Mouse (Mus musculus): ENCODE data around the gene Zdhhc5. TPM values are rescaled to one million over a fixed set of nuclear protein-coding genes. Genes with fewer than 3 reads are reported as not detected.

The Zdhhc5 gene
- polyA plus RNA-seq, 1 experiment from 2014 or later: 34.3 TPM

- H3K9me3 ChIP-seq (replicated peaks): no peaks in the 10 kb centered on the region
- no peak overlapping the region for H3K4me3 ChIP-seq
- DNase-seq (ENCODE audit: low spot score): no peak
- H3K36me3 ChIP-seq: peaks cover 47% of the 10 kb centered on the region
- H3K27ac ChIP-seq: no peak overlapping the region
- H3K4me1 ChIP-seq: peaks cover 23% of the 10 kb centered on the region
- 90% methylated on average over 2 of the region's 2 CpGs for WGBS
- H3K27me3 ChIP-seq (ENCODE audit: low read depth, poor library complexity, severe bottlenecking): no peaks in the 10 kb centered on the region
Observed at GRCm38 (mm10) chr2:84711898-84712297, 3.1 kb downstream of the Zdhhc5 start.

GRCm38 (mm10) chr2:84707523-84707922, 7.5 kb downstream of the Zdhhc5 start:
- no peak overlapping the region for H3K4me3 ChIP-seq
- H3K36me3 ChIP-seq: peaks cover 90% of the 10 kb centered on the region
- no peak overlapping the region for H3K27ac ChIP-seq
- no peak for DNase-seq (ENCODE audit: low spot score)
- peaks cover 6% of the 10 kb centered on the region for H3K4me1 ChIP-seq
- H3K27me3 ChIP-seq (ENCODE audit: low read depth, poor library complexity, severe bottlenecking): no peaks in the 10 kb centered on the region
- no peaks in the 10 kb centered on the region for H3K9me3 ChIP-seq (replicated peaks)
- 56% methylated on average over 1 of the region's 1 CpGs for WGBS

DNA sequence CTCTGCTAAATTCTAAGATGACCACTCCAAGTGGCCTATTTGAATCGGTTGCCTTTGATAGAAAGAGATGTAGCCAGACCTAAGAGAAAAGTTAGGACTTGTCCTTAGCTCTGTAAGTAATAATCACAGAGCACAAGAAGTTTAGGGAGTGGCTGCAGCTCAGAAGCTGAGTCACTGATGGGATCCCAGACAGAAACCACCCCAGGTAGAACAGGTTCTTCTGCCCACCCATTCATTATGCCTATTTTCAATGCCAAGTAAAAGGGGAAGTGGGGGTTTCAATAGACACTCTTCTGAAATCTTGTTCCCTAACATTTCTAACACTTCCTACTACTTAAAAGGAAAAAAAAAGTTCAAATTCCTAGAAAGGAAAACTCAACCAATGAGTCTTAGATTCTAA, 9.7 kb downstream of the Zdhhc5 start:
- Histone ChIP-seq H3K4me1 (peaks cover 6% of the 10 kb centered on the region), H3K36me3 (peaks cover 97% of the 10 kb centered on the region), H3K27me3 (ENCODE audit: low read depth, poor library complexity, severe bottlenecking) (no peaks in the 10 kb centered on the region), H3K27ac (no peak overlapping the region), H3K4me3 (no peak overlapping the region), H3K9me3 (replicated peaks) (no peaks in the 10 kb centered on the region)
- no peak for DNase-seq (ENCODE audit: low spot score)
- WGBS: 83% methylated on average over 1 of the region's 1 CpGs

DNA sequence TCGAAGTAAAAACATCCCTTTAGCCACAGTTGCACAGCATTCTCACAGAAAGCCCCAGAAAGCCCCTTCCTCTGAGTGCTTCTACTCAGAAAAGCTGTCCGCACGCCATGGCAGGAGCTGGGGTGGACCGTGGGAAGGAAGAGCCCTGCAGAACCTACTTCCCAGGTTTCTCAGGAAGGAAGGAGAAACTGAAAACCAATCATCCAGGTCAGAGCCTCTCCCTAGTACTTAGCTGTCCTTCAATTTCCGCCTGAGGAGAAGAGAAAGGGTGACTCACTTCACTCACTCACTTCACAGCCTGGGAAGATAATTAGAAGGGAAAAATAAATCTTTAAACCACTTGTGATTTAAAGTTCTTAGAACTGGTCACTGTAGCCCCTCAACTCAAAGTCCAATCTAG, 10.7 kb downstream of the Zdhhc5 start:
- Histone ChIP-seq H3K27me3 (ENCODE audit: low read depth, poor library complexity, severe bottlenecking) (no peaks in the 10 kb centered on the region), H3K4me3 (no peak overlapping the region), H3K36me3 (peaks cover 97% of the 10 kb centered on the region), H3K9me3 (replicated peaks) (no peaks in the 10 kb centered on the region), H3K27ac (no peak overlapping the region), H3K4me1 (peaks cover 6% of the 10 kb centered on the region)
- 92% methylated on average over 5 of the region's 5 CpGs for WGBS
- no peak for DNase-seq (ENCODE audit: low spot score)

DNA sequence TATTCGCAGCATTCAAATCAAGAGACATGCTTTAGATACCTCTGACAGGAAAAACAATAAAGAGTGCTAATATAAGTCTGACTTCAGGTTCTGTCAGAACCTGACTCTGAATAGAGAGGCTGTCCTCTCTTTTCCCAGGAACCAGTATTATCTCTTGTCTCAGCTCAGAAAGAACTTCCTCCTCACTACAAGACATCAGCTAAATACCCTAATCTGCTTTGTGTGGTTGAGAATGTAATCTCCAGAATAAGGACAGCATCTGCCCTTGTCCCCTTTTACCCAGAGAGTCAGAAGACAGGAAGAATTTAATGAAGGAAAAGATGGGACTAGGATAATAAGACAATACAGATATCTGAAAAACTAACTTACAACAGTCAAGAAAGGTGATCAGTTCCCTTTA, 11.5 kb downstream of the Zdhhc5 start:
- DNase-seq (ENCODE audit: low spot score): no peak
- Histone ChIP-seq H3K4me3 (no peak overlapping the region), H3K36me3 (peaks cover 97% of the 10 kb centered on the region), H3K4me1 (peaks cover 6% of the 10 kb centered on the region), H3K27ac (no peak overlapping the region), H3K27me3 (ENCODE audit: low read depth, poor library complexity, severe bottlenecking) (no peaks in the 10 kb centered on the region), H3K9me3 (replicated peaks) (no peaks in the 10 kb centered on the region)
- 94% methylated on average over 1 of the region's 1 CpGs for whole genome bisulfite sequencing

GRCm38 (mm10) chr2:84695007-84695695, 19.8 kb downstream of the Zdhhc5 start:
- H3K9me3 ChIP-seq (replicated peaks): no peaks in the 10 kb centered on the region
- no peak overlapping the region for H3K4me3 ChIP-seq
- H3K36me3 ChIP-seq: peaks cover 96% of the 10 kb centered on the region
- 92% methylated on average over 5 of the region's 5 CpGs for WGBS
- H3K27me3 ChIP-seq (ENCODE audit: low read depth, poor library complexity, severe bottlenecking): no peaks in the 10 kb centered on the region
- DNase-seq (ENCODE audit: low spot score): no peak
- no peak overlapping the region for H3K27ac ChIP-seq
- no peaks in the 10 kb centered on the region for H3K4me1 ChIP-seq

DNA sequence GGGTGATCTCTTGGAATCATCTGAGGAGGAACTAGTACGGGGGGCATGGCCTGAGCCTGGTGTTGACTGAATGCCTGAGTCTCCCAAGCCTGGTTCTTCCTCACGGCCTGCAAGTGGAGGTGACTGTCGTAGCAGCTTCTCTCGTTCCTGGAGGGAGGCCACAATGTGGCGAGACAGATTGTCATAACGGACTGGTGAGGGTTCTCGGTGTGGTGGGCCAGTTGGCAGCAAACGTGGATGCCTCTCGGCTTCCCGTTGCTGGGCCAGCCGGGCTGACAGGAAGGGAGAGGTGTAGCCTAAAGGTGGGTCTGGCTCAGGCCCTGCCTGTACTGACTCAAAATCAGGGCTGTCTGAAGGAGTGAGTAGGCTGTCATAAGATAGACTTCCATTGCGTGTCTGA, 24.9 kb downstream of the Zdhhc5 start:
- WGBS: 93% methylated on average over 12 of the region's 12 CpGs
- no peaks in the 10 kb centered on the region for H3K27me3 ChIP-seq (ENCODE audit: low read depth, poor library complexity, severe bottlenecking)
- H3K9me3 ChIP-seq (replicated peaks): no peaks in the 10 kb centered on the region
- no peak overlapping the region for H3K27ac ChIP-seq
- H3K4me3 ChIP-seq: no peak overlapping the region
- no peak for DNase-seq (ENCODE audit: low spot score)
- H3K4me1 ChIP-seq: no peaks in the 10 kb centered on the region
- peaks cover 98% of the 10 kb centered on the region for H3K36me3 ChIP-seq

- no peaks in the 10 kb centered on the region for H3K27me3 ChIP-seq (ENCODE audit: low read depth, poor library complexity, severe bottlenecking)
- 76% methylated on average over 2 of the region's 2 CpGs for WGBS
Observed at GRCm38 (mm10) chr2:84688080-84688844, 26.7 kb downstream of the Zdhhc5 start.

GRCm38 (mm10) chr2:84682605-84683183, 32.3 kb downstream of the Zdhhc5 start:
- Histone ChIP-seq H3K4me1 (peaks cover 9% of the 10 kb centered on the region), H3K36me3 (peaks cover 62% of the 10 kb centered on the region), H3K9me3 (replicated peaks) (no peaks in the 10 kb centered on the region), H3K4me3 (no peak overlapping the region), H3K27me3 (ENCODE audit: low read depth, poor library complexity, severe bottlenecking) (no peaks in the 10 kb centered on the region), H3K27ac (no peak overlapping the region)
- no peak for DNase-seq (ENCODE audit: low spot score)
- WGBS: 83% methylated on average over 6 of the region's 6 CpGs

More at GRCm38 (mm10) chr2:84688080-84688844, 26.7 kb downstream of the Zdhhc5 start:
- no peak overlapping the region for H3K4me3 ChIP-seq
- no peak overlapping the region for H3K27ac ChIP-seq
- DNase-seq (ENCODE audit: low spot score): no peak
- peaks cover 90% of the 10 kb centered on the region for H3K36me3 ChIP-seq
- H3K9me3 ChIP-seq (replicated peaks): no peaks in the 10 kb centered on the region
- no peaks in the 10 kb centered on the region for H3K4me1 ChIP-seq

- Histone ChIP-seq H3K4me3 (peak within 1 kb of the TSS; percentile 89), H3K9me3 (replicated peaks) (no peaks in the 10 kb centered on the region), H3K36me3 (peaks cover 50% of the 10 kb centered on the region), H3K27me3 (ENCODE audit: low read depth, poor library complexity, severe bottlenecking) (no peaks in the 10 kb centered on the region), H3K27ac (peak within 1 kb of the TSS; percentile 85), H3K4me1 (peaks cover 16% of the 10 kb centered on the region)
- DNase-seq (ENCODE audit: low spot score): no peak
- WGBS: 21% methylated on average over 8 of the region's 8 CpGs
Observed at GRCm38 (mm10) chr2:84679016-84679415, 36.0 kb downstream of the Zdhhc5 start, which contains the start of gene Tmx2. Tmx2 (minus strand) TSS chr2:84679140.

GRCm38 (mm10) chr2:84677968-84678880, 36.8 kb downstream of the Zdhhc5 start, which contains the start of the genes Gm28635 and Med19:
Gm28635 (minus strand) TSS chr2:84678041.
Med19 (plus strand) TSS chr2:84678402.
- Histone ChIP-seq H3K9me3 (replicated peaks) (no peaks in the 10 kb centered on the region), H3K4me1 (peaks cover 16% of the 10 kb centered on the region), H3K27me3 (ENCODE audit: low read depth, poor library complexity, severe bottlenecking) (no peaks in the 10 kb centered on the region), H3K27ac (peak within 1 kb of the TSS; percentile 85), H3K4me3 (peak within 1 kb of the TSS; percentile 89), H3K36me3 (peaks cover 57% of the 10 kb centered on the region)
- DNase-seq (ENCODE audit: low spot score): peak; percentile 88
- under 1% methylated on average over 44 of the region's 44 CpGs for WGBS

- DNase-seq (ENCODE audit: low spot score): no peak
- peak overlapping the region; percentile 58 for H3K27ac ChIP-seq
- H3K27me3 ChIP-seq (ENCODE audit: low read depth, poor library complexity, severe bottlenecking): no peaks in the 10 kb centered on the region
- H3K4me1 ChIP-seq: peaks cover 16% of the 10 kb centered on the region
- 10% methylated on average over 22 of the region's 22 CpGs for WGBS
- H3K36me3 ChIP-seq: peaks cover 59% of the 10 kb centered on the region
- peak overlapping the region; percentile 89 for H3K4me3 ChIP-seq
- no peaks in the 10 kb centered on the region for H3K9me3 ChIP-seq (replicated peaks)
Observed at GRCm38 (mm10) chr2:84677270-84677967, 37.6 kb downstream of the Zdhhc5 start.

All from limb, embryonic 10.5 days (tissue).